Mouse (Mus musculus) ES-Bruce4 (cell line): Measurements from ENCODE around the gene Mvp.

Experiments
- CTCF ChIP-seq: IDR thresholded peaks from one replicate; pipeline ENCODE4 v1.8.1; 2011; ENCODE audit warnings: low read depth, low read length
- EP300 ChIP-seq: IDR thresholded peaks from 2 replicates; pipeline ENCODE4 v1.6.1; 2011; ENCODE audit warnings: low read depth, low read length; ENCODE audit not compliant: insufficient read depth
- POLR2A ChIP-seq: IDR thresholded peaks from one replicate; pipeline ENCODE4 v1.8.1; 2011; ENCODE audit warnings: low read length; ENCODE audit not compliant: insufficient read depth

- TF ChIP-seq POLR2A (no peak), CTCF (no peak), EP300 (no peak)
Measured at GRCm38 (mm10) chr7:126948626-126949025, 65.8 kb downstream of the Mvp start.
